Mouse (Mus musculus): ENCODE data around the gene Zfp747. TPM values are rescaled to one million over a fixed set of nuclear protein-coding genes. Genes with fewer than 3 reads are reported as not detected.

The Zfp747 gene
- 3.6 TPM for polyA plus RNA-seq (2014; fragmentation: Illumina TruSeq; extraction: RNeasy Lipid Tissue Mini Kit (QIAGEN cat#74804))

GRCm38 (mm10) chr7:127375271-127376245, at the start of gene Zfp747:
Gene Zfp747 (minus strand): TSS chr7:127376050.

GRCm38 (mm10) chr7:127421388-127422191, 45.7 kb upstream of the Zfp747 start, which contains the start of gene Zfp688:
Gene Zfp688 (minus strand): TSS chr7:127422068.

GRCm38 (mm10) chr7:127406002-127406987, 30.4 kb upstream of the Zfp747 start, which contains the start of gene Zfp764:
Gene Zfp764 (minus strand): TSS chr7:127406822.

GRCm38 (mm10) chr7:127393157-127393943, 17.5 kb upstream of the Zfp747 start, which contains the start of gene E430018J23Rik:
Gene E430018J23Rik (minus strand): TSS chr7:127393629.

GRCm38 (mm10) chr7:127386641-127387392, 11.0 kb upstream of the Zfp747 start, which contains the start of gene 9130019O22Rik:
Gene 9130019O22Rik (minus strand): TSS chr7:127387166.

GRCm38 (mm10) chr7:127345512-127346325, 30.1 kb downstream of the Zfp747 start, which contains the start of gene Zfp768:
Gene Zfp768 (minus strand): TSS chr7:127345589.

Other genes starting within 250 kb of the Zfp747 start
- 1.1 TPM for gene Spn, start 238.2 kb downstream of the Zfp747 start, polyA plus RNA-seq (2014; fragmentation: Illumina TruSeq; extraction: RNeasy Lipid Tissue Mini Kit (QIAGEN cat#74804))
- gene Cd2bp2, start 180.0 kb downstream of the Zfp747 start, polyA plus RNA-seq (2014; fragmentation: Illumina TruSeq; extraction: RNeasy Lipid Tissue Mini Kit (QIAGEN cat#74804)) = 13.1 TPM
- gene Tbc1d10b, start 167.6 kb downstream of the Zfp747 start, polyA plus RNA-seq (2014; fragmentation: Illumina TruSeq; extraction: RNeasy Lipid Tissue Mini Kit (QIAGEN cat#74804)) = 3.0 TPM
- gene Mylpf, start 167.2 kb downstream of the Zfp747 start, polyA plus RNA-seq (2014; fragmentation: Illumina TruSeq; extraction: RNeasy Lipid Tissue Mini Kit (QIAGEN cat#74804)) = not detected
- 3.2 TPM for gene Zfp553, start 143.0 kb downstream of the Zfp747 start, polyA plus RNA-seq (2014; fragmentation: Illumina TruSeq; extraction: RNeasy Lipid Tissue Mini Kit (QIAGEN cat#74804))
- gene Sept1, start 142.9 kb downstream of the Zfp747 start, polyA plus RNA-seq (2014; fragmentation: Illumina TruSeq; extraction: RNeasy Lipid Tissue Mini Kit (QIAGEN cat#74804)) = 1.4 TPM
- not detected for gene Zfp771, start 131.8 kb downstream of the Zfp747 start, polyA plus RNA-seq (2014; fragmentation: Illumina TruSeq; extraction: RNeasy Lipid Tissue Mini Kit (QIAGEN cat#74804))
- not detected for gene Dctpp1, start 115.3 kb downstream of the Zfp747 start, polyA plus RNA-seq (2014; fragmentation: Illumina TruSeq; extraction: RNeasy Lipid Tissue Mini Kit (QIAGEN cat#74804))
- gene Sephs2, start 102.0 kb downstream of the Zfp747 start, polyA plus RNA-seq (2014; fragmentation: Illumina TruSeq; extraction: RNeasy Lipid Tissue Mini Kit (QIAGEN cat#74804)) = 23.0 TPM
- gene Itgal, start 79.8 kb downstream of the Zfp747 start, polyA plus RNA-seq (2014; fragmentation: Illumina TruSeq; extraction: RNeasy Lipid Tissue Mini Kit (QIAGEN cat#74804)) = 0.68 TPM
- gene Zfp768, start 30.5 kb downstream of the Zfp747 start, polyA plus RNA-seq (2014; fragmentation: Illumina TruSeq; extraction: RNeasy Lipid Tissue Mini Kit (QIAGEN cat#74804)) = 3.3 TPM
- 2.4 TPM for gene 9130019O22Rik, start 11.1 kb upstream of the Zfp747 start, polyA plus RNA-seq (2014; fragmentation: Illumina TruSeq; extraction: RNeasy Lipid Tissue Mini Kit (QIAGEN cat#74804))
- 1.1 TPM for gene E430018J23Rik, start 17.6 kb upstream of the Zfp747 start, polyA plus RNA-seq (2014; fragmentation: Illumina TruSeq; extraction: RNeasy Lipid Tissue Mini Kit (QIAGEN cat#74804))
- 4.1 TPM for gene Zfp764, start 30.8 kb upstream of the Zfp747 start, polyA plus RNA-seq (2014; fragmentation: Illumina TruSeq; extraction: RNeasy Lipid Tissue Mini Kit (QIAGEN cat#74804))
- 0.86 TPM for gene Zfp688, start 46.0 kb upstream of the Zfp747 start, polyA plus RNA-seq (2014; fragmentation: Illumina TruSeq; extraction: RNeasy Lipid Tissue Mini Kit (QIAGEN cat#74804))
- 3.1 TPM for gene Zfp689, start 73.1 kb upstream of the Zfp747 start, polyA plus RNA-seq (2014; fragmentation: Illumina TruSeq; extraction: RNeasy Lipid Tissue Mini Kit (QIAGEN cat#74804))
- 18.0 TPM for gene Prr14, start 83.6 kb upstream of the Zfp747 start, polyA plus RNA-seq (2014; fragmentation: Illumina TruSeq; extraction: RNeasy Lipid Tissue Mini Kit (QIAGEN cat#74804))
- gene Fbrs, start 103.1 kb upstream of the Zfp747 start, polyA plus RNA-seq (2014; fragmentation: Illumina TruSeq; extraction: RNeasy Lipid Tissue Mini Kit (QIAGEN cat#74804)) = 7.7 TPM
- 11.4 TPM for gene Srcap, start 135.9 kb upstream of the Zfp747 start, polyA plus RNA-seq (2014; fragmentation: Illumina TruSeq; extraction: RNeasy Lipid Tissue Mini Kit (QIAGEN cat#74804))
- gene Gm42715, start 143.5 kb upstream of the Zfp747 start, polyA plus RNA-seq (2014; fragmentation: Illumina TruSeq; extraction: RNeasy Lipid Tissue Mini Kit (QIAGEN cat#74804)) = 6.7 TPM
- gene Tmem265, start 185.3 kb upstream of the Zfp747 start, polyA plus RNA-seq (2014; fragmentation: Illumina TruSeq; extraction: RNeasy Lipid Tissue Mini Kit (QIAGEN cat#74804)) = not detected
- gene Phkg2, start 197.3 kb upstream of the Zfp747 start, polyA plus RNA-seq (2014; fragmentation: Illumina TruSeq; extraction: RNeasy Lipid Tissue Mini Kit (QIAGEN cat#74804)) = 7.7 TPM
- not detected for gene Ccdc189, start 212.5 kb upstream of the Zfp747 start, polyA plus RNA-seq (2014; fragmentation: Illumina TruSeq; extraction: RNeasy Lipid Tissue Mini Kit (QIAGEN cat#74804))
- 2.9 TPM for gene Rnf40, start 212.7 kb upstream of the Zfp747 start, polyA plus RNA-seq (2014; fragmentation: Illumina TruSeq; extraction: RNeasy Lipid Tissue Mini Kit (QIAGEN cat#74804))
- gene Zfp629, start 239.7 kb upstream of the Zfp747 start, polyA plus RNA-seq (2014; fragmentation: Illumina TruSeq; extraction: RNeasy Lipid Tissue Mini Kit (QIAGEN cat#74804)) = 11.5 TPM

Measured in ovary, adult 10 weeks (tissue).